Mouse (Mus musculus): Measurements from ENCODE around the gene Emx2. TPM values are rescaled to one million over a fixed set of nuclear protein-coding genes. Genes with fewer than 3 reads are reported as not detected.

The Emx2 gene
- total and polyA plus RNA-seq, 2 experiments: not detected

GRCm38 (mm10) chr19:59459811-59460241 is 1.7 kb downstream of the Emx2 start:
- Histone ChIP-seq H3K36me3 (ENCODE audit: control insufficient read depth, insufficient read depth, low read length) (no peaks in the 10 kb centered on the region), H3K9ac (ENCODE audit: low read depth, low read length) (no peak overlapping the region), H3K4me1 (ENCODE audit: control insufficient read depth, insufficient read depth, low read length) (peaks cover 5% of the 10 kb centered on the region; the same call in 1 of the 2 replicates), H3K4me3 (ENCODE audit: insufficient read depth, low read depth, low read length) (no peak overlapping the region), H3K27ac (replicated peaks; ENCODE audit: insufficient read depth, low read depth, low read length) (no peak overlapping the region), H3K27me3 (ENCODE audit: control insufficient read depth, insufficient read depth, low read length) (peaks cover 48% of the 10 kb centered on the region), H3K79me2 (ENCODE audit: control insufficient read depth, insufficient read depth, low read length) (no peaks in the 10 kb centered on the region)
- no peak for DNase-seq (ENCODE audit: extremely low read depth, low read depth, low spot score)
- WGBS: 2% methylated on average over 19 of the region's 19 CpGs
- TF ChIP-seq CTCF (IDR thresholded peaks at IDR 0.05; ENCODE audit: low read depth, low read length): no peak
- TF ChIP-seq POLR2A (IDR thresholded peaks at IDR 0.05; ENCODE audit: extremely low read depth, insufficient read depth, low read length): no peak

GRCm38 (mm10) chr19:59460328-59461115 is 2.4 kb downstream of the Emx2 start:
- peaks cover 47% of the 10 kb centered on the region for H3K27me3 ChIP-seq (ENCODE audit: control insufficient read depth, insufficient read depth, low read length)
- H3K79me2 ChIP-seq (ENCODE audit: control insufficient read depth, insufficient read depth, low read length): no peaks in the 10 kb centered on the region
- TF ChIP-seq POLR2A (IDR thresholded peaks at IDR 0.05; ENCODE audit: extremely low read depth, insufficient read depth, low read length) (no peak), CTCF (IDR thresholded peaks at IDR 0.05; ENCODE audit: low read depth, low read length) (no peak)
- WGBS: 5% methylated on average over 34 of the region's 34 CpGs
- no peaks in the 10 kb centered on the region for H3K36me3 ChIP-seq (ENCODE audit: control insufficient read depth, insufficient read depth, low read length)
- peaks cover 5% of the 10 kb centered on the region; the same call in 1 of the 2 replicates for H3K4me1 ChIP-seq (ENCODE audit: control insufficient read depth, insufficient read depth, low read length)
- no peak overlapping the region for H3K27ac ChIP-seq (replicated peaks; ENCODE audit: insufficient read depth, low read depth, low read length)
- H3K4me3 ChIP-seq (ENCODE audit: insufficient read depth, low read depth, low read length): no peak overlapping the region
- no peak overlapping the region for H3K9ac ChIP-seq (ENCODE audit: low read depth, low read length)
- peak; percentile 15 for DNase-seq (ENCODE audit: extremely low read depth, low read depth, low spot score)

- no peak overlapping the region for H3K4me3 ChIP-seq (ENCODE audit: insufficient read depth, low read depth, low read length)
- H3K27ac ChIP-seq (replicated peaks; ENCODE audit: insufficient read depth, low read depth, low read length): no peak overlapping the region
- no peaks in the 10 kb centered on the region for H3K79me2 ChIP-seq (ENCODE audit: control insufficient read depth, insufficient read depth, low read length)
- DNase-seq (ENCODE audit: extremely low read depth, low read depth, low spot score): no peak
- peaks cover 5% of the 10 kb centered on the region; the same call in 1 of the 2 replicates for H3K4me1 ChIP-seq (ENCODE audit: control insufficient read depth, insufficient read depth, low read length)
- TF ChIP-seq CTCF (IDR thresholded peaks at IDR 0.05; ENCODE audit: low read depth, low read length): no peak
- TF ChIP-seq POLR2A (IDR thresholded peaks at IDR 0.05; ENCODE audit: extremely low read depth, insufficient read depth, low read length): no peak
- H3K27me3 ChIP-seq (ENCODE audit: control insufficient read depth, insufficient read depth, low read length): peaks cover 47% of the 10 kb centered on the region
- WGBS: 6% methylated on average over 36 of the region's 36 CpGs
- H3K36me3 ChIP-seq (ENCODE audit: control insufficient read depth, insufficient read depth, low read length): no peaks in the 10 kb centered on the region
- H3K9ac ChIP-seq (ENCODE audit: low read depth, low read length): no peak overlapping the region
Observed at GRCm38 (mm10) chr19:59461481-59462421, 3.6 kb downstream of the Emx2 start.

GRCm38 (mm10) chr19:59462459-59463292 is 4.5 kb downstream of the Emx2 start:
- no peak for DNase-seq (ENCODE audit: extremely low read depth, low read depth, low spot score)
- H3K27me3 ChIP-seq (ENCODE audit: control insufficient read depth, insufficient read depth, low read length): peaks cover 50% of the 10 kb centered on the region
- TF ChIP-seq CTCF (IDR thresholded peaks at IDR 0.05; ENCODE audit: low read depth, low read length) (no peak), POLR2A (IDR thresholded peaks at IDR 0.05; ENCODE audit: extremely low read depth, insufficient read depth, low read length) (no peak)
- no peaks in the 10 kb centered on the region for H3K79me2 ChIP-seq (ENCODE audit: control insufficient read depth, insufficient read depth, low read length)
- peaks cover 5% of the 10 kb centered on the region; the same call in 1 of the 2 replicates for H3K4me1 ChIP-seq (ENCODE audit: control insufficient read depth, insufficient read depth, low read length)
- H3K36me3 ChIP-seq (ENCODE audit: control insufficient read depth, insufficient read depth, low read length): no peaks in the 10 kb centered on the region
- no peak overlapping the region for H3K4me3 ChIP-seq (ENCODE audit: insufficient read depth, low read depth, low read length)
- H3K9ac ChIP-seq (ENCODE audit: low read depth, low read length): no peak overlapping the region
- 12% methylated on average over 19 of the region's 19 CpGs for WGBS
- H3K27ac ChIP-seq (replicated peaks; ENCODE audit: insufficient read depth, low read depth, low read length): no peak overlapping the region

- H3K9ac ChIP-seq (ENCODE audit: low read depth, low read length): no peak overlapping the region
- no peak for DNase-seq (ENCODE audit: extremely low read depth, low read depth, low spot score)
- H3K4me1 ChIP-seq (ENCODE audit: control insufficient read depth, insufficient read depth, low read length): peaks cover 2% of the 10 kb centered on the region; the same call in 1 of the 2 replicates
- H3K79me2 ChIP-seq (ENCODE audit: control insufficient read depth, insufficient read depth, low read length): no peaks in the 10 kb centered on the region
- H3K27me3 ChIP-seq (ENCODE audit: control insufficient read depth, insufficient read depth, low read length): peaks cover 48% of the 10 kb centered on the region
- H3K36me3 ChIP-seq (ENCODE audit: control insufficient read depth, insufficient read depth, low read length): no peaks in the 10 kb centered on the region
- no peak overlapping the region for H3K27ac ChIP-seq (replicated peaks; ENCODE audit: insufficient read depth, low read depth, low read length)
- WGBS: 5% methylated on average over 19 of the region's 19 CpGs
- TF ChIP-seq POLR2A (IDR thresholded peaks at IDR 0.05; ENCODE audit: extremely low read depth, insufficient read depth, low read length) (no peak), CTCF (IDR thresholded peaks at IDR 0.05; ENCODE audit: low read depth, low read length) (no peak)
- H3K4me3 ChIP-seq (ENCODE audit: insufficient read depth, low read depth, low read length): no peak overlapping the region
Observed at GRCm38 (mm10) chr19:59463842-59464443, 5.8 kb downstream of the Emx2 start.

Measured in liver, adult 2 months (tissue).